Mouse (Mus musculus): ENCODE measurements around the gene Snrnp70. TPM values are rescaled to one million over a fixed set of nuclear protein-coding genes. Genes with fewer than 3 reads are reported as not detected.

The Snrnp70 gene
- polyA plus RNA-seq, 1 experiment from 2014 or later: 202 TPM

- Histone ChIP-seq H3K4me2 (no peak overlapping the region), H3K4me3 (no peak overlapping the region), H3K9ac (no peak overlapping the region), H3K27me3 (replicated peaks) (peaks cover 60% of the 10 kb centered on the region), H3K9me3 (no peaks in the 10 kb centered on the region), H3K4me1 (no peaks in the 10 kb centered on the region), H3K27ac (no peak overlapping the region), H3K36me3 (replicated peaks) (peaks cover 37% of the 10 kb centered on the region)
- 17% methylated on average over 27 of the region's 27 CpGs for WGBS
- no peak for ATAC-seq (replicated peaks)
Measured at GRCm38 (mm10) chr7:45419859-45420614, 24.5 kb upstream of the Snrnp70 start.

- H3K9me3 ChIP-seq: no peaks in the 10 kb centered on the region
- no peak overlapping the region for H3K4me3 ChIP-seq
- peaks cover 17% of the 10 kb centered on the region for H3K36me3 ChIP-seq (replicated peaks)
- H3K4me2 ChIP-seq: no peak overlapping the region
- ATAC-seq (replicated peaks): no peak
- H3K27me3 ChIP-seq (replicated peaks): peaks cover 80% of the 10 kb centered on the region
- H3K27ac ChIP-seq: no peak overlapping the region
- H3K9ac ChIP-seq: no peak overlapping the region
- 12% methylated on average over 13 of the region's 13 CpGs for WGBS
- H3K4me1 ChIP-seq: peaks cover 11% of the 10 kb centered on the region
Measured at GRCm38 (mm10) chr7:45417962-45418492, 22.5 kb upstream of the Snrnp70 start.

GRCm38 (mm10) chr7:45415636-45416035 is 20.1 kb upstream of the Snrnp70 start:
- Histone ChIP-seq H3K27ac (no peak overlapping the region), H3K9me3 (no peaks in the 10 kb centered on the region), H3K27me3 (replicated peaks) (peaks cover 94% of the 10 kb centered on the region), H3K36me3 (replicated peaks) (no peaks in the 10 kb centered on the region), H3K4me1 (peaks cover 11% of the 10 kb centered on the region), H3K9ac (no peak overlapping the region), H3K4me3 (no peak overlapping the region), H3K4me2 (peak overlapping the region; percentile 20)
- WGBS: 8% methylated on average over 37 of the region's 37 CpGs
- ATAC-seq (replicated peaks): no peak

GRCm38 (mm10) chr7:45414740-45415224 is 19.2 kb upstream of the Snrnp70 start:
- no peaks in the 10 kb centered on the region for H3K36me3 ChIP-seq (replicated peaks)
- H3K27ac ChIP-seq: no peak overlapping the region
- no peak overlapping the region for H3K4me2 ChIP-seq
- H3K9ac ChIP-seq: no peak overlapping the region
- H3K9me3 ChIP-seq: no peaks in the 10 kb centered on the region
- H3K27me3 ChIP-seq (replicated peaks): peaks cover 94% of the 10 kb centered on the region
- ATAC-seq (replicated peaks): no peak
- H3K4me3 ChIP-seq: no peak overlapping the region
- 38% methylated on average over 12 of the region's 12 CpGs for WGBS
- peaks cover 11% of the 10 kb centered on the region for H3K4me1 ChIP-seq

- Histone ChIP-seq H3K4me3 (peak overlapping the region; percentile 44), H3K9ac (peak overlapping the region; percentile 46), H3K27me3 (replicated peaks) (peaks cover 95% of the 10 kb centered on the region), H3K4me2 (peak overlapping the region; percentile 88), H3K36me3 (replicated peaks) (no peaks in the 10 kb centered on the region), H3K4me1 (peaks cover 11% of the 10 kb centered on the region), H3K9me3 (no peaks in the 10 kb centered on the region), H3K27ac (no peak overlapping the region)
- WGBS: 2% methylated on average over 26 of the region's 27 CpGs
- peak; percentile 51 for ATAC-seq (replicated peaks)
Measured at GRCm38 (mm10) chr7:45413864-45414739, 18.6 kb upstream of the Snrnp70 start.

- Histone ChIP-seq H3K9ac (peak within 1 kb of the TSS; percentile 46), H3K27ac (no peak within 1 kb of the TSS), H3K36me3 (replicated peaks) (no peaks in the 10 kb centered on the region), H3K4me3 (peak within 1 kb of the TSS; percentile 44), H3K4me1 (peaks cover 11% of the 10 kb centered on the region), H3K27me3 (replicated peaks) (peaks cover 95% of the 10 kb centered on the region), H3K4me2 (peak within 1 kb of the TSS; percentile 88), H3K9me3 (no peaks in the 10 kb centered on the region)
- peak; percentile 62 for ATAC-seq (replicated peaks)
- 3% methylated on average over 35 of the region's 45 CpGs for WGBS
Measured at GRCm38 (mm10) chr7:45413113-45413863, 17.7 kb upstream of the Snrnp70 start, which contains the start of gene Ntf5. Gene Ntf5 (plus strand): TSS chr7:45413695.

GRCm38 (mm10) chr7:45412421-45412820 is 16.9 kb upstream of the Snrnp70 start:
- peaks cover 95% of the 10 kb centered on the region for H3K27me3 ChIP-seq (replicated peaks)
- H3K4me3 ChIP-seq: no peak overlapping the region

GRCm38 (mm10) chr7:45409497-45410163 is 14.1 kb upstream of the Snrnp70 start:
- no peak for ATAC-seq (replicated peaks)
- WGBS: 85% methylated on average over 8 of the region's 8 CpGs
- Histone ChIP-seq H3K27ac (no peak overlapping the region), H3K4me3 (no peak overlapping the region), H3K9ac (no peak overlapping the region), H3K9me3 (no peaks in the 10 kb centered on the region), H3K27me3 (replicated peaks) (peaks cover 96% of the 10 kb centered on the region), H3K4me1 (peaks cover 20% of the 10 kb centered on the region), H3K4me2 (no peak overlapping the region), H3K36me3 (replicated peaks) (no peaks in the 10 kb centered on the region)

More at GRCm38 (mm10) chr7:45412421-45412820, 16.9 kb upstream of the Snrnp70 start:
- Histone ChIP-seq H3K9me3 (no peaks in the 10 kb centered on the region), H3K36me3 (replicated peaks) (no peaks in the 10 kb centered on the region), H3K9ac (no peak overlapping the region), H3K4me2 (no peak overlapping the region), H3K27ac (no peak overlapping the region), H3K4me1 (peaks cover 11% of the 10 kb centered on the region)
- 90% methylated on average over 2 of the region's 2 CpGs for WGBS
- no peak for ATAC-seq (replicated peaks)

GRCm38 (mm10) chr7:45408949-45409348 is 13.4 kb upstream of the Snrnp70 start:
- Histone ChIP-seq H3K36me3 (replicated peaks) (no peaks in the 10 kb centered on the region), H3K27me3 (replicated peaks) (peaks cover 90% of the 10 kb centered on the region), H3K4me3 (no peak overlapping the region), H3K4me2 (no peak overlapping the region), H3K27ac (no peak overlapping the region), H3K4me1 (peaks cover 16% of the 10 kb centered on the region), H3K9ac (no peak overlapping the region), H3K9me3 (no peaks in the 10 kb centered on the region)
- 86% methylated on average over 17 of the region's 17 CpGs for WGBS
- ATAC-seq (replicated peaks): no peak

- Histone ChIP-seq H3K4me2 (no peak overlapping the region), H3K4me3 (no peak overlapping the region), H3K9me3 (no peaks in the 10 kb centered on the region), H3K27me3 (replicated peaks) (peaks cover 84% of the 10 kb centered on the region), H3K4me1 (peaks cover 10% of the 10 kb centered on the region), H3K36me3 (replicated peaks) (no peaks in the 10 kb centered on the region), H3K27ac (no peak overlapping the region), H3K9ac (no peak overlapping the region)
- no peak for ATAC-seq (replicated peaks)
- WGBS: 72% methylated on average over 7 of the region's 7 CpGs
Measured at GRCm38 (mm10) chr7:45408351-45408750, 12.8 kb upstream of the Snrnp70 start.

- Histone ChIP-seq H3K4me3 (no peak overlapping the region), H3K9me3 (no peaks in the 10 kb centered on the region), H3K27ac (no peak overlapping the region), H3K4me1 (peaks cover 9% of the 10 kb centered on the region), H3K4me2 (no peak overlapping the region), H3K9ac (no peak overlapping the region), H3K36me3 (replicated peaks) (no peaks in the 10 kb centered on the region), H3K27me3 (replicated peaks) (peaks cover 78% of the 10 kb centered on the region)
- no peak for ATAC-seq (replicated peaks)
- WGBS: 79% methylated on average over 10 of the region's 10 CpGs
Measured at GRCm38 (mm10) chr7:45407836-45408235, 12.3 kb upstream of the Snrnp70 start.

Data from midbrain, embryonic 15.5 days (tissue).